Mouse (Mus musculus): ENCODE data around the gene Prmt7.

DNA sequence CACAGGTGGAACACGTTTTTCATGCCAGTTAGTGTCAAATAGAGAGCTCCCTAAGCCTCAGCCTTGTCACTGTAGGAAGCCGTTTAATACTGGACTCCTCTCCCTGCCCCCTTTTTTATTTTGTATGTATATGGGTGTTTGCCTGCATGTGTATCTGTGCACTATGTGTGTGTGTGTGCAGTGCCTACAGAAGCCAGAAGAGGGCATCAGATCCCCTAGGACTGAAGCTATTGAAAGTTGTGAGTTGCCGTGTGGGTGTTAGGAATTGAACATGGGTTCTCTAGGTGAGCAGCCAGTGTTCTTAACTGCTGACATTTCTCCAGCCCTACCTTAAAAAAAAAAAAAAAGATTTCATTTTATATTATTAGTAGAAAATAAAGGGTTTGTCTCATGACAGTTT is 89.0 kb downstream of the Prmt7 start:
- TF ChIP-seq POLR2A (IDR thresholded peaks at IDR 0.05; ENCODE audit: control insufficient read depth, extremely low read depth, insufficient read depth, low read length, poor library complexity) (no peak), CTCF (IDR thresholded peaks at IDR 0.05; ENCODE audit: borderline replicate concordance, control insufficient read depth, extremely low read depth, insufficient read depth, low read length, poor library complexity) (no peak)

Measured in thymus, adult 2 months (tissue).